Mouse (Mus musculus) common myeloid progenitor, adult 5-6 weeks (primary cell): ENCODE data around the gene Kctd4. TPM values are rescaled to one million over a fixed set of nuclear protein-coding genes. Genes with fewer than 3 reads are reported as not detected.
A peak's percentile ranks its signal among the peaks of the same experiment; 100 is the strongest.
"Not testable (repeated sequence)": the region's sequence is repeated elsewhere in the genome, so short reads cannot be mapped to it uniquely, and the experiment has no call there.

ENCODE experiments used
- ATAC-seq: replicated peaks from 2 replicates; pipeline ENCODE4 v1.8.0; 2016; ENCODE audit warnings: low read depth, mild to moderate bottlenecking, moderate TSS enrichment, inconsistent platforms; ENCODE audit not compliant: poor library complexity, severe bottlenecking
- total RNA-seq: library from RNA; stranded (forward); fragments of 200-1000, 187-1606 nt; gene quantifications from 2 replicates; pipeline ENCODE4 v1.2.3, GENCODE M21; 2017

Gene Kctd4
- not detected in 2 replicates for total RNA-seq

- no peak for ATAC-seq
These were observed at the start of gene Kctd4 for GRCm38 (mm10) chr14:75954766-75955165. Kctd4 (plus strand) TSS chr14:75955009.

- ATAC-seq: no peak
These were observed 47.9 kb upstream of the Kctd4 start for GRCm38 (mm10) chr14:75906931-75907330.

GRCm38 (mm10) chr14:75911968-75912367 lies 42.8 kb upstream of the Kctd4 start:
- ATAC-seq: no peak

DNA sequence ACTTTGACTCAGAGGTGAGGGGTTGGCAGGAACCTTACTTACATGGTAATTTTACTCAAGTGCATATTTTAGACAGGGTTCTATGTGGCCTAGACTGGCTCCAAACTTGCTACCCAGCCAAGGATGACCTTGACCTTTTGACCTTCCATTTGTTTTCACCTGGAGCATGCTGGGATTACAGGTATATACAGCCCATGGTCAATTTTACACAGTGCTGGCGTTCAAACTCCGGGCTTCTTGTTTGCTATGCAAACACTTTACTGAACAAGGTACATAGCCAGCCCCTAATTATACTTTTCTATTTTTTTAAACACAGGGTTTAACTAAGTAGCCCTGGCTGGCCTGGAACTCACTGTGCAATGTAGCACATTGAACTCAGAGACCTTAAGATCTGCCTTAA lies 42.1 kb upstream of the Kctd4 start:
- no peak for ATAC-seq

DNA sequence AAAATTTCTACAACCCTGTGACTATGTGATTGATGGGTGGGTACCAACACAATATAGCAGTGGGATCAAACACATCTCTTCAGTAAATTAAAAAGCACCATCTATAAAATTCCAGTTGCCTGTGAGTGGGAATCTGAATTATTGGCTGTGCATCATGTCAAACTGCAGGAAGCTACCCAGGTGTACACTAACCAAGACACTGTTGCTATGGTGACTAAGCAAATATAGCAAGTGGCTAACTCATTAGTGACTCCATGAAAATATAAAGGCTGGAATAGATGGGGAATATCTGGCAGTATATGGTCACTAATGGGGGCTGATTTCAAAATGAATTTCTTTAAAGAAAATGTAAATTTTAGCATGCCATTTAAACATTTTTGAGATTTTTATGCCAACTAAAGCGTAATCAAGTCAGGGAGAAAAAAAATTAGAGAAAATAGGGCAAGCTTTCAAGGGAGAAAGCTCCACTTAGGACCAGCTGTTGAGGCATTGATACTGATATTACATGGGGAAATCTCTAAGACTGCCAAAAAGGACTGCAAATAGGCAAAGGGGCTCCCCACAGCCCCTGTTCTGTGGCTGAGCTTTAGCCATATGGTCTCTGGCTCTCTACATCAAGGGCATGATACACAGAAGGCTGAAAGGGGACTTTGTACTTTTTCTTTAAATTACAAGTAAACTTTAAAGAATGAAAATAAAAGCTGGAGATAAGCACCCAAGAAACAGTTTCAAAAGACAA lies 31.3 kb upstream of the Kctd4 start:
- no peak for ATAC-seq

DNA sequence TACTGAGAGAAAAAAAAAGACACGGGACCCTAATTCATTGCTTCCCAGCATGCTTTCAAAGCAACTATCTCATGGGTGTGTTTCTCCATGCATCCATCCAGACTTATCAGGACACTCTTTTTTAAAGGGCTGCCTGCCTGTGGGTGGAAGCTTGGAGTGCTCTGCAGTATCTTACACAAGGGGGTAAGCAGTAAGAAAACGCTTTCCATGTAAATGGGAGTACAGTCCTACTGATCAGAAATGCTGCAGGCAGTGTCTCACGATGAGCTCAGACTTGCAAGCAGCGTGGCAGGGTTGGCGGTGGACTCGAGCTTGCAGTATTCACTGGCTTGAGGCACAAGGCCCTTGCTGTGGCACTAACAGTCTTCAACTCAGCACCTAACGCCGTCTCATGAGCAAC lies 25.1 kb upstream of the Kctd4 start:
- ATAC-seq: not testable (repeated sequence)

DNA sequence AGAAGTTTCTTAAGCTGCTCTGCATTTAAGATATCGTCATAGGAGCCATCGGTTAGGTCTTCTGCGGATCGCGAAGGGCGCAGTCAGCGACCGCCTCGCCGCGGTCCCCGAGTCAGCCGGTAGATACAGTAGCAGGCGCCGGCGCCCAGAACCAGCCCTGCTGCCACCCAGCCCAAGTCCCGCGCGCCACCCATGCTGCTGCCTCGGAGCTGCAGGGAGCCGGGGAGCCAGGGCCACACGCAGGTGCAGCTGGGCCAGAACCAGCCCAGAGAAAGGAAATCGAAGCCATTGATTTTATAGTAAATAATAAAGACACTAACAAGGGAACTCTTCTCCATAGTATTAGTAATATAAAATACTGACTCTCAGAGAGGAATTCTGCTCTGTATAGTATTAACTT lies 23.5 kb upstream of the Kctd4 start:
- no peak for ATAC-seq

GRCm38 (mm10) chr14:75934359-75934758 lies 20.4 kb upstream of the Kctd4 start:
- no peak for ATAC-seq

DNA sequence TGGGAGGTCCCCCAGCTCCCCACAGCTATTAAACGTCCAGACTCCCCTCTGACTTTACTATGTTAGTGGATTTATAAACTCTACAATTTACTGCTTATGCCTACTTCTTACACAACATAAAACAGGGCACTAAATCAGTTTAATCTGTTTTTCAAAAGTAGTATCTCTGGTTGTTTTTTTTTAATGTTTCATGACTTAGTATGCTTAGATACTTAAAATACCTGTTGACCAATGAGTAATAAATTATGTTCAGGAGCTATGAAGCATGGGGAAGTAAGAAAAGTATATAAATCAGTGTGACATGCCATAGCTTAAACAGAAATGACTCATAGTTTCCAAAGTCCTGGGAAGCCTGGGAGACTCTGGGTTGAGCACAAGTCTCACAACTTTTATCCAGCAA lies 17.1 kb upstream of the Kctd4 start:
- ATAC-seq: no peak

- ATAC-seq: no peak
These were observed 13.3 kb upstream of the Kctd4 start for GRCm38 (mm10) chr14:75941500-75941899.

DNA sequence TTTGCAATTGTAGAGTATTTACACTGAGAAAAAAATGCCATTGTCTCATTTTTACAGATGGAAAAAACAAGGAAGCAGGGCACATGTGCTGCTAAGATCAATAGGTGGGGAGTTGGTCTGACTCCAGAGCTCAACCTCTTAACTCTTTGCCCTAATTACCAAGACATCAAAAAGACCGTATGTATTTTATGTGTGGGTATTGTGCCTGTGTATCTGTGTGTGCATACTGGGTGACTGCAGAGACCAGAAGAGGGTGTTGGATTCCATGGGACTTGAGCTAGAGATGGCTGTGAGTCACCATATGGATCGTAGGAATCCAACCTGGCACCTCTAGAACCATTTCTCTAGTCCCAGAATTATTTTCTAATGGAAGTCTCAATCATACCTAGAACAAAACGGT lies 12.4 kb upstream of the Kctd4 start:
- no peak for ATAC-seq

GRCm38 (mm10) chr14:75947674-75948073 lies 7.1 kb upstream of the Kctd4 start:
- ATAC-seq: no peak

- ATAC-seq: no peak
These were observed 1.8 kb upstream of the Kctd4 start for GRCm38 (mm10) chr14:75953011-75953410.

GRCm38 (mm10) chr14:75962250-75962649 lies 7.4 kb downstream of the Kctd4 start:
- no peak for ATAC-seq

GRCm38 (mm10) chr14:75963215-75963614 lies 8.4 kb downstream of the Kctd4 start:
- no peak for ATAC-seq

- no peak for ATAC-seq
These were observed 9.2 kb downstream of the Kctd4 start for GRCm38 (mm10) chr14:75964000-75964399.

DNA sequence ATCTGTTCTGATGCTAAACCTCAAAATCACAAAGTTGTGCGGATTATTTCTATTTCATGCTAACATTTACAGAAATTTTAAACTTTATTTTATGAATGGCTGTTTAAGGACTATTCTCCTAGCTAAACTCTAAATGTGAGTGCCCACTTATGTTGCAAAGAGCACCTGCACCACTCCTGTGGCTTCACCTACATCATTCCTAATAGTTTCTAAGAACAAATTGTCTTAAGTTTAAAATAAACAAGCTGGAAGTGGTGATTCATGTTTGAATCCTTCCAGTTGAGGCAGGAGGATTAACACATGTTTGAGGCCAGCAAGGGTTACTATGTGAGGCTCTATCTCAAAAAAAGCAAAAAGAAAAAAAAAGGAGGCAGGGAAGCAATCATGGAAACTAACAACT lies 9.6 kb downstream of the Kctd4 start:
- no peak for ATAC-seq

GRCm38 (mm10) chr14:75967291-75967690 lies 12.5 kb downstream of the Kctd4 start:
- no peak for ATAC-seq

DNA sequence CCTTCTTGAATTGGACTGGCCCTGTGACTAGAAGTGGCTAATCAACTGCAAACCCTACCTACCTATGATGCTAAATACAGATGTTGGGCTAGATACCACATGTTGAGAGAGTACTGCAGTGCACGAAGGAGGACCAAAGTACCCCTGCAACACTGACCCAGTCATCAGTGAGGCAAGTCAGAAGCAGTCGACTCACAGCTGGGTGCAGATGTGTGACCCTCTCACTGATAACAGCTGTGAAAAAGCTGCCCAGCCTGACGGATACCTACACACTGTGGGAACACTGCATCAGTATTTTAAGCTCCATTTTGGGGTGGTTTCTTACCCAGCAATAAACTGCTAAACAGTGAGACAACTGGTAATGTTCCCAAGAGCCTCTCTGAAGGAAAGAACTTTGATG lies 21.3 kb downstream of the Kctd4 start:
- no peak for ATAC-seq

DNA sequence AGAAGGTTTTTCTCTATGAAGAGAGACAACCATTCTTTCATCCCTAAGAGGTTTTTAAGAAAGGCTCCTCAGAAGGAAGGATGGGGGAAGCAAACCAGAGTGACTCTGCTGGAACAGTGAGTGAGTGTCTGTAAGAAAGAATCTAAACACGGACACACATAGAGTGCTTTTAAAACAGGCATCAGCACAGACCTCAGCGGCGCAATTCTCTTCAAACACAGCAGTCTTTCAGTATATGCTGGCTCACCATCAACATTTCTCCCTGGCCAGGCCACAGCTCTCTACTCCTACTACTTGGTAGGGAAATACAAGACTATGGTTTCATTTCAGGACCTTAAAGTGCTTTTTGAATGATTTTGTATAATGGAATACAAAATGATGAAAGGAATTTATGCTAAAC lies 26.4 kb downstream of the Kctd4 start:
- ATAC-seq: no peak

- ATAC-seq: no peak
These were observed 29.1 kb downstream of the Kctd4 start for GRCm38 (mm10) chr14:75983891-75984290.

DNA sequence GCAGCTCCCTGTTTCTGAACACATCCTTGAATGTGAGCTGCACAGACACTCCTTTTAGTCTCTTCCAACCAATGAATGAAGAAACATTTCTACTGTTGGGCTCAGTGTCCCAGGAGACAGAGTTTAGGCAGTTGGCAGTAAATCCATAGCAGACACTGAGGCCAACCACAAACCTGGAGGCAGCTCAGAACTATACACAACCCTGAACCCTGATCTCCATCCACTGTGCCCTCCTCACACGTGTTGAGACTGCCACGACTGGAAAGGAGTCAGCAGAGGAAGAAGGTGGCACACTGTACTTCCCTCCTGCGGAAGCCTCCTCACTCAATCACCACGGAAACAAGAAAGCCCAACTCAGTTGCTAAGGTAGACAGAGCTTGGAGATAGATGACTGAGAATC lies 30.3 kb downstream of the Kctd4 start:
- 0 out of 2 replicates have a peak, but pooled peaks have one; percentile 36 for ATAC-seq
